Mouse (Mus musculus) olfactory bulb, adult 2 months (tissue): Measurements from ENCODE around the gene Nelfa.

Experiments used
- CTCF ChIP-seq: fragments of 200-500 bp; IDR thresholded peaks from 2 replicates; pipeline ENCODE4 v1.5.1; 2012; ENCODE audit warnings: low read depth, mild to moderate bottlenecking, low read length, moderate library complexity; ENCODE audit not compliant: insufficient read depth
- POLR2A ChIP-seq: fragments of 200-500 bp; IDR thresholded peaks from 2 replicates; pipeline ENCODE4 v1.6.1; 2012; ENCODE audit warnings: mild to moderate bottlenecking, low read depth, low read length, moderate library complexity; ENCODE audit not compliant: insufficient read depth

- TF ChIP-seq POLR2A (no peak), CTCF (no peak)
These were observed 13.6 kb downstream of the Nelfa start for GRCm38 (mm10) chr5:33922566-33922965.
